Mouse (Mus musculus) intestine, embryonic 16.5 days (tissue): ENCODE results near the gene Vash2. TPM values are rescaled to one million over a fixed set of nuclear protein-coding genes. Genes with fewer than 3 reads are reported as not detected.
"Not testable (repeated sequence)": the region's sequence is repeated elsewhere in the genome, so short reads cannot be mapped to it uniquely, and the experiment has no call there.

Experiments
- ATAC-seq: fragments of 200-750 bp; cut with Nextera tagmentation; 2 replicates; pipeline ENCODE4 v1.8.0; 2017; ENCODE audit warnings: moderate TSS enrichment, moderate library complexity
- H3K27ac ChIP-seq: fragments of 300-500 bp; sonication (generic); 2 replicates; pipeline ENCODE4 v1.5.1; 2014; ENCODE audit warnings: mild to moderate bottlenecking, low read length
- H3K27me3 ChIP-seq: fragments of 300-500 bp; sonication (generic); replicated peaks from 2 replicates; pipeline ENCODE4 v1.6.1; 2014; ENCODE audit warnings: low read length, control low read depth, mixed read lengths; ENCODE audit not compliant: control insufficient read depth, insufficient read depth
- H3K36me3 ChIP-seq: fragments of 300-500 bp; sonication (generic); 2 replicates; pipeline ENCODE4 v1.6.1; 2014; ENCODE audit warnings: low read length, control low read depth; ENCODE audit not compliant: control insufficient read depth, insufficient read depth
- H3K4me1 ChIP-seq: fragments of 300-500 bp; sonication (generic); 2 replicates; pipeline ENCODE4 v1.6.1; 2014; ENCODE audit warnings: low read length, control low read depth, mixed read lengths; ENCODE audit not compliant: control insufficient read depth, insufficient read depth
- H3K4me2 ChIP-seq: fragments of 300-500 bp; sonication (generic); 2 replicates; pipeline ENCODE4 v1.6.1; 2014; ENCODE audit warnings: low read depth, low read length, control low read depth
- H3K4me3 ChIP-seq: fragments of 300-500 bp; sonication (generic); 2 replicates; pipeline ENCODE4 v1.5.1; 2014; ENCODE audit warnings: mild to moderate bottlenecking, low read length
- H3K9ac ChIP-seq: fragments of 300-500 bp; sonication (generic); 2 replicates; pipeline ENCODE4 v1.6.1; 2014; ENCODE audit warnings: low read depth, low read length
- H3K9me3 ChIP-seq: fragments of 300-500 bp; sonication (generic); 2 replicates; pipeline ENCODE4 v1.6.1; 2016; ENCODE audit warnings: low read length, control low read depth; ENCODE audit not compliant: control insufficient read depth
- WGBS: fragments of 180-500 bp; shearing (Covaris S2); extraction: QIAGEN DNeasy Blood & Tissue Kit; methylation state at CpG from one replicate; pipeline ENCODE4 v1.1.7; 2014; 5-methylcytosine and 5-hydroxymethylcytosine counted together
- polyA plus RNA-seq: library from polyadenylated mRNA; unstranded; fragments of >200 nt; fragmentation: Nextera tagmentation; extraction: Ambion mirVana; gene quantifications from 2 replicates; pipeline ENCODE4 v1.2.1, GENCODE M21; 2015

The Vash2 gene
- polyA plus RNA-seq: 11.9 and 12.3 TPM in 2 replicates

DNA sequence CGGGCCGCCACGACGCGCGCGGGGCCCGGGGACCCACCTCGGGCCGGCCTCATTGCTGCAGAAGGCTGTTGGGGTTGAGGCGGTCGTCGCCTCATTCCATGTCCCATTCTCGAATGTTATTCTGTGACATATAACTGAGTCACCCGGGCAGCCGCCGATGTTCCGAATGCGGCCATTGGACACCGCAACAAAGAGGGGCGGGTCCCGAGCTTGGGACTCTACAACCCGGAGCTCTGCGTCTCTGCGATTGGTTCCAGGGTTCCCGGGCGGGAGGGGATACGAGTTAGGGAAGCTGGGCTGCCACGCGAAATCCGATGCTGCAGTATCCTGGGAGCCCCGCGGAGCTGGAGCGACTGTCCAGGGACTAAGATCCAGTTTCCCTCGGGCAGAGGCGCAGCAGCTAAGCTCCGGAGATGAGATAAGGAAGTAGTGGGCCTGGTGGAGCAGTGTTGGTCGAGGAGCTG is at the start of gene Vash2:
TSS of gene Vash2 (minus strand) at position 197 of the 464 bp plus-strand sequence.
- Histone ChIP-seq H3K9ac (peak within 1 kb of the TSS; percentile 79), H3K27ac (peak within 1 kb of the TSS; percentile 91), H3K4me1 (peaks cover 15% of the 10 kb centered on the region), H3K9me3 (no peaks in the 10 kb centered on the region), H3K36me3 (no peaks in the 10 kb centered on the region), H3K4me3 (peak within 1 kb of the TSS; percentile 70), H3K27me3 (no peaks in the 10 kb centered on the region), H3K4me2 (peak within 1 kb of the TSS; percentile 99)
- WGBS: under 1% methylated on average over 38 of the region's 38 CpGs
- peak; percentile 98 for ATAC-seq

GRCm38 (mm10) chr1:191026021-191026713 is 47.1 kb upstream of the Vash2 start, which contains the start of gene Flvcr1:
TSS of gene Flvcr1 (minus strand) at chr1:191026158.
- peak; percentile 98 for ATAC-seq
- H3K9me3 ChIP-seq: no peaks in the 10 kb centered on the region
- H3K27ac ChIP-seq: peak within 1 kb of the TSS; percentile 96
- no peaks in the 10 kb centered on the region for H3K36me3 ChIP-seq
- H3K4me3 ChIP-seq: peak within 1 kb of the TSS; percentile 82
- WGBS: under 1% methylated on average over 49 of the region's 50 CpGs
- H3K4me1 ChIP-seq: peaks cover 13% of the 10 kb centered on the region
- no peaks in the 10 kb centered on the region for H3K27me3 ChIP-seq
- peak within 1 kb of the TSS; percentile 93 for H3K9ac ChIP-seq
- peak within 1 kb of the TSS; percentile 91 for H3K4me2 ChIP-seq

GRCm38 (mm10) chr1:191025016-191026012 is 46.2 kb upstream of the Vash2 start:
- Histone ChIP-seq H3K4me3 (peak overlapping the region; percentile 82), H3K4me2 (peak overlapping the region; percentile 90), H3K4me1 (peaks cover 13% of the 10 kb centered on the region), H3K9me3 (no peaks in the 10 kb centered on the region), H3K9ac (peak overlapping the region; percentile 93), H3K27ac (peak overlapping the region; percentile 74), H3K27me3 (no peaks in the 10 kb centered on the region), H3K36me3 (no peaks in the 10 kb centered on the region)
- ATAC-seq: peak; percentile 33
- 3% methylated on average over 69 of the region's 69 CpGs for WGBS

DNA sequence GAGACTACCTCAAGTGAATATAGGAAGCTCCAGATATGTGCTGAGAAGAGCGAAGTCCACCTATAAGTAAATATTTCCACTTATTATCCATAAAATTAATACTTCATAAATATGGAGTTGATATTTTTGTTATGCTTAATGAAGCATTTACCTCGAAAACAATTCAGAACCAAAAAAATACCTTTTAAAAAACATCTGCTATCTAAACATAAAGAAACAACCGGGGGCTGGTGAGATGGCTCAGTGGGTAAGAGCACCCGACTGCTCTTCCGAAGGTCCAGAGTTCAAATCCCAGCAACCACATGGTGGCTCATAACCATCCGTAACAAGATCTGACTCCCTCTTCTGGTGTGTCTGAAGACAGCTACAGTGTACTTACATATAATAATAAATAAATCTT is 44.7 kb upstream of the Vash2 start:
- WGBS: 87% methylated on average over 5 of the region's 6 CpGs
- not testable (repeated sequence) for ATAC-seq, H3K27me3 ChIP-seq, H3K36me3 ChIP-seq, H3K4me3 ChIP-seq, H3K27ac ChIP-seq, H3K9ac ChIP-seq, H3K4me2 ChIP-seq, H3K9me3 ChIP-seq
- H3K4me1 ChIP-seq: peaks cover 13% of the 10 kb centered on the region

GRCm38 (mm10) chr1:191023140-191023539 is 44.0 kb upstream of the Vash2 start:
- H3K36me3 ChIP-seq: no peaks in the 10 kb centered on the region
- no peak overlapping the region for H3K27ac ChIP-seq
- no peaks in the 10 kb centered on the region for H3K9me3 ChIP-seq
- H3K27me3 ChIP-seq: no peaks in the 10 kb centered on the region
- no peak overlapping the region for H3K4me3 ChIP-seq
- H3K9ac ChIP-seq: no peak overlapping the region
- H3K4me2 ChIP-seq: no peak overlapping the region
- H3K4me1 ChIP-seq: peaks cover 13% of the 10 kb centered on the region
- ATAC-seq: no peak
- 71% methylated on average over 2 of the region's 2 CpGs for WGBS

DNA sequence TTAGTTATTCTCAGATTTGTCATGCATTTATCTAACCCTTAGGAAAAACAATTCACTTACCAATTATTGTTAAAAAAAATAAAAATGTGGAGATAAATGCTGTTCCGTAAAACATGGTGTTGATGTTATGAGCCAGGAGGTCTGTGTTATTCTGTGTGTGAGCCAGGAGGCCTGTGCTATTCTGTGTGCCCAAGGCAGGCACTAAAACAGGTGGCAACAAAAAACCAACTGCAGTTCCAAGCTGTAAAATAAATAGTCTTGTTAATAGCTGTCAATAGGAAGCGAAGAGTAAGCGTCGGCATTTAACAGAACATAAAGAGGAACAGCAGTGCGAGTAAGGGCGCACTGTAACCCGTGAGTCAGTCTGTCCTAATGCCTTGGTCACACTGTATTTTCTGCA is 41.9 kb upstream of the Vash2 start:
- H3K9me3 ChIP-seq: no peaks in the 10 kb centered on the region
- H3K36me3 ChIP-seq: no peaks in the 10 kb centered on the region
- H3K4me2 ChIP-seq: no peak overlapping the region
- no peak overlapping the region for H3K27ac ChIP-seq
- H3K27me3 ChIP-seq: no peaks in the 10 kb centered on the region
- H3K4me3 ChIP-seq: no peak overlapping the region
- no peak overlapping the region for H3K9ac ChIP-seq
- peaks cover 5% of the 10 kb centered on the region; the same call in 1 of the 2 replicates for H3K4me1 ChIP-seq
- WGBS: 90% methylated on average over 7 of the region's 7 CpGs
- ATAC-seq: no peak

- Histone ChIP-seq H3K9me3 (no peaks in the 10 kb centered on the region), H3K27ac (no peak overlapping the region), H3K9ac (no peak overlapping the region), H3K4me3 (no peak overlapping the region), H3K36me3 (no peaks in the 10 kb centered on the region), H3K27me3 (no peaks in the 10 kb centered on the region), H3K4me2 (no peak overlapping the region), H3K4me1 (peaks cover 5% of the 10 kb centered on the region; the same call in 1 of the 2 replicates)
- 90% methylated on average over 3 of the region's 3 CpGs for WGBS
- no peak for ATAC-seq
These were observed 41.3 kb upstream of the Vash2 start for GRCm38 (mm10) chr1:191020217-191020924.

DNA sequence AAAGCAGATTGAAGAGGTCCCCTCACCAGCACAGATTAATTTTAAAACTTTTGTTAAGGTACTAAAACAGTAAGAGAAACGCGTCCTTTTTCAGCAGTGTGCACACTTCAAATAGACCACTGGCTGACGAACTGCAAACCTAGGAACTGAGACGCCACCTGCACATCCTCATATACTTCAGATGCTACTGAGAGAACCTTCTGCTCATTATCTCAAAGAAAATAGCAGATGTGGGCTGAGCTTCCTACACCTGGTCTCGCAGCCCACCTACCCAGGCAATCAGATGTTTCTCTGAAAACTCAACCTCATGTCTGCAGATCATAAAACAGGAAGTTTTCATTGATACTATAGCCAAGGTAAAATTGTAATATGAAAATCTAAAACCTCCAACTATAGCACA is 40.7 kb upstream of the Vash2 start:
- Histone ChIP-seq H3K9ac (no peak overlapping the region), H3K4me3 (no peak overlapping the region), H3K9me3 (no peaks in the 10 kb centered on the region), H3K27ac (no peak overlapping the region), H3K36me3 (no peaks in the 10 kb centered on the region), H3K4me2 (no peak overlapping the region), H3K4me1 (no peaks in the 10 kb centered on the region; the same call in 1 of the 2 replicates), H3K27me3 (no peaks in the 10 kb centered on the region)
- no peak for ATAC-seq
- 85% methylated on average over 5 of the region's 5 CpGs for WGBS
